Mouse (Mus musculus): Measurements from ENCODE around the gene Gng8. TPM values are rescaled to one million over a fixed set of nuclear protein-coding genes. Genes with fewer than 3 reads are reported as not detected.

Gene Gng8
- polyA plus RNA-seq, 1 experiment from 2014 or later, result 16.0 TPM

- Histone ChIP-seq H3K9ac (replicated peaks; ENCODE audit: low read length) (peak overlapping the region; percentile 56), H3K4me1 (ENCODE audit: control insufficient read depth, insufficient read depth, low read length) (peaks cover 9% of the 10 kb centered on the region), H3K4me2 (ENCODE audit: low read depth, low read length) (peak overlapping the region; percentile 42), H3K27ac (replicated peaks; ENCODE audit: low read depth, low read length) (peak overlapping the region; percentile 87), H3K36me3 (replicated peaks; ENCODE audit: control insufficient read depth, insufficient read depth, low read depth, low read length) (peaks cover 9% of the 10 kb centered on the region), H3K27me3 (ENCODE audit: control insufficient read depth, insufficient read depth, low read length) (peaks cover 5% of the 10 kb centered on the region; the same call in 1 of the 2 replicates), H3K4me3 (ENCODE audit: low read depth, low read length) (peak overlapping the region; percentile 25), H3K9me3 (replicated peaks; ENCODE audit: control insufficient read depth, low read length) (peaks cover 6% of the 10 kb centered on the region; the same call in 1 of the 2 replicates)
- WGBS, result 18% methylated on average over 6 of the region's 6 CpGs
- DNase-seq (ENCODE audit: low spot score), result peak; percentile 52
- no peak; the same call in 1 of the 2 replicates for ATAC-seq (replicated peaks; ENCODE audit: insufficient number of reproducible peaks, low FRiP score, low TSS enrichment, low read depth)
Measured at GRCm38 (mm10) chr7:16890536-16890935, 1.1 kb upstream of the Gng8 start.

- peak; percentile 48 for ATAC-seq (replicated peaks; ENCODE audit: insufficient number of reproducible peaks, low FRiP score, low TSS enrichment, low read depth)
- peaks cover 9% of the 10 kb centered on the region for H3K4me1 ChIP-seq (ENCODE audit: control insufficient read depth, insufficient read depth, low read length)
Measured at GRCm38 (mm10) chr7:16890944-16891343, 642 bp upstream of the Gng8 start.

DNA sequence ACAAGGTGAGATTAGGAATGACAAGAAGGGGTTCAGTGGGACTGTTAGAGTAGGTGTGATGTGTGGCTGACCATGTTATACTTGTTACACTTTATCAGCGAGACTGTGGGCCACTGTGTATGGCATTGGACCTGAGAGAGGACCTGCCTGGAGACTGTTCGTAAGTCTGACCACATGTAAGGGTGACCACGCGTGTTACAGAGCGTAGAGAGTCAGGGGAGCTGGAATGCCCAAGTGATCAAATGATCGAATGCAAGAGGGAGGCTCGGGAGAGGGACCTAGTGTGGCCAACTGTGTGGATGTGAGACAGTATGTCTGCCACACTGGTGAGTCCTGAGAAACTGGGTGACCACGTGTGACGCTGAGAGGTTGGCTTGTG is 755 bp downstream of the Gng8 start:
- Histone ChIP-seq H3K36me3 (replicated peaks; ENCODE audit: control insufficient read depth, insufficient read depth, low read depth, low read length) (no peaks in the 10 kb centered on the region; the same call in none of the 2 replicates), H3K4me3 (ENCODE audit: low read depth, low read length) (peak overlapping the region; percentile 33), H3K9ac (replicated peaks; ENCODE audit: low read length) (peak overlapping the region; percentile 35; the same call in 1 of the 2 replicates), H3K4me1 (ENCODE audit: control insufficient read depth, insufficient read depth, low read length) (peaks cover 9% of the 10 kb centered on the region), H3K27me3 (ENCODE audit: control insufficient read depth, insufficient read depth, low read length) (no peaks in the 10 kb centered on the region; the same call in 1 of the 2 replicates), H3K4me2 (ENCODE audit: low read depth, low read length) (peak overlapping the region; percentile 68), H3K9me3 (replicated peaks; ENCODE audit: control insufficient read depth, low read length) (no peaks in the 10 kb centered on the region), H3K27ac (replicated peaks; ENCODE audit: low read depth, low read length) (no peak overlapping the region)
- DNase-seq (ENCODE audit: low spot score), result no peak
- ATAC-seq (replicated peaks; ENCODE audit: insufficient number of reproducible peaks, low FRiP score, low TSS enrichment, low read depth), result peak; percentile 1; the same call in 1 of the 2 replicates
- 34% methylated on average over 9 of the region's 9 CpGs for WGBS

More at GRCm38 (mm10) chr7:16890944-16891343, 642 bp upstream of the Gng8 start:
- peak; percentile 96 for DNase-seq (ENCODE audit: low spot score)
- H3K36me3 ChIP-seq (replicated peaks; ENCODE audit: control insufficient read depth, insufficient read depth, low read depth, low read length), result peaks cover 5% of the 10 kb centered on the region
- peaks cover 3% of the 10 kb centered on the region; the same call in 1 of the 2 replicates for H3K27me3 ChIP-seq (ENCODE audit: control insufficient read depth, insufficient read depth, low read length)
- H3K9me3 ChIP-seq (replicated peaks; ENCODE audit: control insufficient read depth, low read length), result peaks cover 2% of the 10 kb centered on the region; the same call in 1 of the 2 replicates
- peak overlapping the region; percentile 25 for H3K4me3 ChIP-seq (ENCODE audit: low read depth, low read length)
- H3K4me2 ChIP-seq (ENCODE audit: low read depth, low read length), result peak overlapping the region; percentile 68
- H3K27ac ChIP-seq (replicated peaks; ENCODE audit: low read depth, low read length), result peak overlapping the region; percentile 87
- WGBS, result 2% methylated on average over 23 of the region's 23 CpGs
- H3K9ac ChIP-seq (replicated peaks; ENCODE audit: low read length), result peak overlapping the region; percentile 56

- Histone ChIP-seq H3K9me3 (replicated peaks; ENCODE audit: control insufficient read depth, low read length) (no peaks in the 10 kb centered on the region), H3K4me1 (ENCODE audit: control insufficient read depth, insufficient read depth, low read length) (peaks cover 9% of the 10 kb centered on the region), H3K27me3 (ENCODE audit: control insufficient read depth, insufficient read depth, low read length) (no peaks in the 10 kb centered on the region; the same call in 1 of the 2 replicates), H3K4me3 (ENCODE audit: low read depth, low read length) (peak overlapping the region; percentile 33), H3K9ac (replicated peaks; ENCODE audit: low read length) (no peak overlapping the region), H3K27ac (replicated peaks; ENCODE audit: low read depth, low read length) (no peak overlapping the region), H3K36me3 (replicated peaks; ENCODE audit: control insufficient read depth, insufficient read depth, low read depth, low read length) (no peaks in the 10 kb centered on the region; the same call in 1 of the 2 replicates), H3K4me2 (ENCODE audit: low read depth, low read length) (peak overlapping the region; percentile 43)
- WGBS, result 10% methylated on average over 6 of the region's 6 CpGs
- ATAC-seq (replicated peaks; ENCODE audit: insufficient number of reproducible peaks, low FRiP score, low TSS enrichment, low read depth), result no peak
- no peak for DNase-seq (ENCODE audit: low spot score)
Measured at GRCm38 (mm10) chr7:16893612-16894011, 2.0 kb downstream of the Gng8 start.

GRCm38 (mm10) chr7:16894279-16894678 is 2.7 kb downstream of the Gng8 start:
- Histone ChIP-seq H3K36me3 (replicated peaks; ENCODE audit: control insufficient read depth, insufficient read depth, low read depth, low read length) (no peaks in the 10 kb centered on the region), H3K4me3 (ENCODE audit: low read depth, low read length) (peak overlapping the region; percentile 21), H3K27me3 (ENCODE audit: control insufficient read depth, insufficient read depth, low read length) (no peaks in the 10 kb centered on the region; the same call in 1 of the 2 replicates), H3K4me1 (ENCODE audit: control insufficient read depth, insufficient read depth, low read length) (peaks cover 9% of the 10 kb centered on the region), H3K9ac (replicated peaks; ENCODE audit: low read length) (no peak overlapping the region; the same call in 1 of the 2 replicates), H3K4me2 (ENCODE audit: low read depth, low read length) (peak overlapping the region; percentile 56), H3K27ac (replicated peaks; ENCODE audit: low read depth, low read length) (no peak overlapping the region), H3K9me3 (replicated peaks; ENCODE audit: control insufficient read depth, low read length) (no peaks in the 10 kb centered on the region)
- WGBS, result 3% methylated on average over 4 of the region's 4 CpGs
- no peak; the same call in 1 of the 2 replicates for ATAC-seq (replicated peaks; ENCODE audit: insufficient number of reproducible peaks, low FRiP score, low TSS enrichment, low read depth)
- no peak for DNase-seq (ENCODE audit: low spot score)

GRCm38 (mm10) chr7:16895000-16895399 is 3.4 kb downstream of the Gng8 start:
- WGBS, result under 1% methylated on average over 24 of the region's 24 CpGs
- H3K9me3 ChIP-seq (replicated peaks; ENCODE audit: control insufficient read depth, low read length), result no peaks in the 10 kb centered on the region
- no peak overlapping the region for H3K27ac ChIP-seq (replicated peaks; ENCODE audit: low read depth, low read length)
- DNase-seq (ENCODE audit: low spot score) (peak; percentile 90), ATAC-seq (replicated peaks; ENCODE audit: insufficient number of reproducible peaks, low FRiP score, low TSS enrichment, low read depth) (no peak)
- H3K9ac ChIP-seq (replicated peaks; ENCODE audit: low read length), result peak overlapping the region; percentile 25
- H3K4me1 ChIP-seq (ENCODE audit: control insufficient read depth, insufficient read depth, low read length), result peaks cover 9% of the 10 kb centered on the region
- H3K36me3 ChIP-seq (replicated peaks; ENCODE audit: control insufficient read depth, insufficient read depth, low read depth, low read length), result no peaks in the 10 kb centered on the region
- peak overlapping the region; percentile 56 for H3K4me2 ChIP-seq (ENCODE audit: low read depth, low read length)
- H3K27me3 ChIP-seq (ENCODE audit: control insufficient read depth, insufficient read depth, low read length), result no peaks in the 10 kb centered on the region; the same call in 1 of the 2 replicates
- peak overlapping the region; percentile 21 for H3K4me3 ChIP-seq (ENCODE audit: low read depth, low read length)

DNA sequence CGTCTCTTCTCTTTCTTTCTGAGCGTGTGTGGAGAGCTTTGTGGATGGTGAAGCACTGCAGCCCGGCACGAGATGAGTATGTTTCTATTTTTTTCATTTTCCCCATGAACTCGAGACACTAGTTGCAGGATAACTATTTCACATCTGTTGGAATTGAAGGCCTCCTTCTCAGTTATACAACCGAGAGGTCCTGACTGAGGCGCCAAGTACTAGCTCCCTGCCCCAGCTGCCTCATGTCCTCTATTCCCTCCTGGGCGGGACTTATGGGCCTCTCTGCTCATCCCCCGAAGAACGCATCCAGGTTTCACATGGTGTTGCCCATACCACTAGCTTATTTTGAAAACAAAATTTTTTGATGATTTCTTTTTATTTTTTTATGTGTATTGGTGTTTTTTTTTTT is 3.9 kb downstream of the Gng8 start:
- WGBS, result 30% methylated on average over 10 of the region's 10 CpGs
- no peak overlapping the region for H3K27ac ChIP-seq (replicated peaks; ENCODE audit: low read depth, low read length)
- peak overlapping the region; percentile 56 for H3K4me2 ChIP-seq (ENCODE audit: low read depth, low read length)
- H3K36me3 ChIP-seq (replicated peaks; ENCODE audit: control insufficient read depth, insufficient read depth, low read depth, low read length), result no peaks in the 10 kb centered on the region
- H3K4me1 ChIP-seq (ENCODE audit: control insufficient read depth, insufficient read depth, low read length), result peaks cover 9% of the 10 kb centered on the region
- no peak for ATAC-seq (replicated peaks; ENCODE audit: insufficient number of reproducible peaks, low FRiP score, low TSS enrichment, low read depth)
- no peaks in the 10 kb centered on the region for H3K9me3 ChIP-seq (replicated peaks; ENCODE audit: control insufficient read depth, low read length)
- DNase-seq (ENCODE audit: low spot score), result no peak
- no peaks in the 10 kb centered on the region; the same call in 1 of the 2 replicates for H3K27me3 ChIP-seq (ENCODE audit: control insufficient read depth, insufficient read depth, low read length)
- H3K4me3 ChIP-seq (ENCODE audit: low read depth, low read length), result peak overlapping the region; percentile 14; the same call in 1 of the 2 replicates
- H3K9ac ChIP-seq (replicated peaks; ENCODE audit: low read length), result peak overlapping the region; percentile 25; the same call in 1 of the 2 replicates

- Histone ChIP-seq H3K36me3 (replicated peaks; ENCODE audit: control insufficient read depth, insufficient read depth, low read depth, low read length) (no peaks in the 10 kb centered on the region), H3K4me1 (ENCODE audit: control insufficient read depth, insufficient read depth, low read length) (no peaks in the 10 kb centered on the region; the same call in 1 of the 2 replicates), H3K27ac (replicated peaks; ENCODE audit: low read depth, low read length) (no peak overlapping the region), H3K9me3 (replicated peaks; ENCODE audit: control insufficient read depth, low read length) (no peaks in the 10 kb centered on the region), H3K4me2 (ENCODE audit: low read depth, low read length) (no peak overlapping the region), H3K4me3 (ENCODE audit: low read depth, low read length) (no peak overlapping the region), H3K27me3 (ENCODE audit: control insufficient read depth, insufficient read depth, low read length) (no peaks in the 10 kb centered on the region), H3K9ac (replicated peaks; ENCODE audit: low read length) (no peak overlapping the region)
- WGBS, result 14% methylated on average over 5 of the region's 5 CpGs
- ATAC-seq (replicated peaks; ENCODE audit: insufficient number of reproducible peaks, low FRiP score, low TSS enrichment, low read depth) (no peak), DNase-seq (ENCODE audit: low spot score) (no peak)
Measured at GRCm38 (mm10) chr7:16900526-16900925, 8.9 kb downstream of the Gng8 start.
